Mouse (Mus musculus) layer of hippocampus, adult 11-12 months (tissue): ENCODE measurements around the gene Slc25a47.
A peak's percentile ranks its signal among the peaks of the same experiment; 100 is the strongest.

Experiments used
- DNase-seq: peaks from one replicate; pipeline ENCODE4 v3.0.0; 2022; ENCODE audit warnings: low spot score

The Slc25a47 gene

DNA sequence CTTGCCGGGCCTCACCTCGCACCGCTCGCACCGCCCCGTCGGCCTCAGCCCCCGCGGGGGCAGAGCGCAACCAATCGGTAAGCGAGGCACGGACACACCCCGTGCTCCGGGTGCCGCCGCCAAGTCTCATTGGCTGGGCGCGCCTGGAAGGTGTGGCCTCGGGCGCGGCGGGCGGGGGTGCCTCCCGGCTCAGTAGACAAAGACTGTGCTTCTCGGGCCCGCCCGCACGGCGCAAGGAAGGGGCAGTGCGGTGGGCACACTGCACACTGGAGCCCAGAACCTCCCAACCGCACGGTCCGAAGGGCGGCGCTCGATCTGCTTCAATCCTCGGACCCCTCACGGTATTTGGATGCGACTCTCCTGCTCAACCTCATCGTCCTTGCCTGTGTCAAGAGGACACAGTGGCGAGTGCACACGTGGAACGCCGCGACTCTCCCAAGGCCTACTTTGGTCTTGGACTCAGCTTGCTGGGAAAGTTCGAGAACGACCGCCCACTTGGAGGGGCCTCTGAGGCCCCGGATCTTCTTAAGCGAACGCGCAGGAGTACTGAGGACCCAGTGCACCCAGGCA is at the start of gene Slc25a47, which contains the start of gene Slc25a29:
Gene Slc25a47 (plus strand): TSS at position 207 of the 570 bp plus-strand sequence.
Gene Slc25a29 (minus strand): TSS at position 44 of the 570 bp plus-strand sequence.
- DNase-seq: peak; percentile 97

DNA sequence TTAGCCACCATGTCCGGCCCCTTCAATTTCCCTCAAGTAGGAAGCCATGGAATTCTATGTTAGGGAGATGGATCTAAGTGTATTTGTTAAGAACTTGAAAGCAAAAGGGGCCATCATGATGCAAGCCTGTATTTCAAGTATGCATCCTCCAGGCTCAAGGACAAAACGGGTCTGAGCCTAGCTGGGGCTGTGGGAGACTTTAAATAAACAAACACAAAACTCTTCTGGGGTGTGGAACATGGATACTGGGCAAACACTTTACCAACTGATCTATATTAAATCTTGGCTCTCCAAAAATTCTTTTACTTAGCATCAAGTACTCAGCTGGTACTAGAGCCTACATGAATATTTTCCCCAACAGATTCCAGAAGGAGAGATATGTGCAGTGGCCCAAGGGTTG is 48.5 kb upstream of the Slc25a47 start:
- DNase-seq: no peak

DNA sequence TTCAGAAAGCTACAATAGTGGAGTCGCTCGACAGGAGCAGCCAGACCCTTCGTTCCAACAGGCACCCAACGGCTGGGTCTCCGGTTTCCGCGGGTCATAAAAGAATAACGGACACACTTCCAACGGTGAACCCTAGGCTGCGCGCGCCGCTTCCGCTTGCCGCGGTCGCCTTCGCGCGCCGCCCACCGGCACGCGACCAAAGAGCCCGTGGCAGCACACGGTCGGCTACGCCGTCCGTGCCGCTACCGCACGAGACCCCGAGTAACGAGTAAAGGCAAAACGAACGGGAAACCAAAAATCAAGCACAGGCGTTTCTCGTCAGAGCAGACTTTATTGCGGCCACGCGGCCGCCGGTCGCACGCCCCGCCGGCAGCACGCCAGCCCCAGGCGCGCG is 43.7 kb upstream of the Slc25a47 start:
- peak; percentile 80 for DNase-seq

DNA sequence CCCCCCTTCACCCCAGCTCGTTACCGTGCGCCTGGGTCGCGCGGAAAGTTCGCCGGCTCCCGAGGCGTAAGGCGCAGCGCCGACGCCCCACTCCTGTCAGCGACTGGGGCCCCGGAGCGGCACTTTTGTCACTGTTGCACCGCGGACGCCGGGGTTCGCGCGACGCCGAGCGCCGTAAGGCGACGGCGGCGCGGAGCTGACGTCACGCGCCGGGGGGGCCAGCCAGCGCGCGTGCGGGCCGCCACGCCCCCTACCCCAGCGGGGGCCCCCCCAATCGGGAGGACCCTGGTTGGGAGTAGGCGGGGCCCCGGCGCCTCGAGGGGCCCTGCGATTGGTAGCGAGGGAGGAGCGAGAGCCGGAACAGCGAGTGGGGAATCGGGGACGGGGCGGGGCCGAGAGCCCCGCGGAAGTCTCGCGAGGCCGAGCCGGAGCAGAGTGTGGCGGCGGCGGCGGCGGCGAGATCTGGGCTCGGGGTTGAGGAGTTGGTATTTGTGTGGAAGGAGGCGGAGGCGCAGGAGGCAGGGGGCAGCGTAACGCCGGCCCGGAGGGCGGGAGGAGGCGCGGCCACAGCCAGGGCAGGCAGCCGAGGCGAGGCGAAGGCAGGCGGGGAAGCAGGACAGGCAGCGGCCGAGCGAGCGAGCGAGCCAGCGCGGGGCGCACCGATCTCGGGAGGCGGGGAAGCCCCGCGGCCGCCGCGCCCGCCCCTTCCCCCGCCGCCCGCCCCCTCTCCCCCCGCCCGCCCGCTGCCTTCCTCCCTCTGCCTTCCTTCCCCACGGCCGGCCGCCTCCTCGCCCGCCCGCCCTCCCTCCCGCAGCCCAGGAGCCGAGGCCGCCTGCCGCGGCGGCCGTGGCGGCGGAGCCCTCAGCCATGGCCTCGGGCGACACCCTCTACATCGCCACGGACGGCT is 43.0 kb upstream of the Slc25a47 start, which contains the start of gene Yy1:
Gene Yy1 (plus strand): TSS at position 428 of the 907 bp plus-strand sequence.
- peak; percentile 98 for DNase-seq

GRCm38 (mm10) chr12:108793453-108793941 is 42.3 kb upstream of the Slc25a47 start:
- peak; percentile 55 for DNase-seq

- DNase-seq: peak; percentile 80
Measured at GRCm38 (mm10) chr12:108794078-108794711, 41.7 kb upstream of the Slc25a47 start.

DNA sequence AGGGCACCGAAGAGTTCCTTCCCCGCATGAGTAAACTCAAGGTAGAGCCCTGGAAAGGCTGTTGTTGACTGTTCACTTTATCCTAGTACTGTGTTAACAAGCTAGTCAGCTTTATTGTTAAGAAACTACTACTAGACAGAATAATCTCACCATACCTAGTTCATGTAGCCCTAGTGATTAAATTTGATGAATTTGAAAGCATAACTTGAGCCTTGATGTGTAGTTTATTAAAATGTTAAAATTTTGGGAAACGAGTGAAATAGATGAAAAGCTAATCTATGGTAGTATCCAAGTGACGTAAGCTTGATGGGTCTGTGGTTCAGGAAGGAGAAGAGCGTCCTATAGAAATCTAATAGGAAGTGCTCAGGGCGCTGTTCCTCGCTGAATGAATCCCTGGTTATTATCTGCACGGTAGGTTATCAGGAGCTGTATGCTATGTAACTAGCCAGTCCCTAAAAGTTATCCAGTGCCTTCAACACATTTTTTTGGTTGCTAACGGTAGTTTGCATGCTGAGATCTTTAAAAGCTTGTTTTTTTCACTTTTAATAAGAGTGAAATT is 40.8 kb upstream of the Slc25a47 start:
- DNase-seq: no peak

GRCm38 (mm10) chr12:108801613-108802012 is 34.2 kb upstream of the Slc25a47 start:
- no peak for DNase-seq

DNA sequence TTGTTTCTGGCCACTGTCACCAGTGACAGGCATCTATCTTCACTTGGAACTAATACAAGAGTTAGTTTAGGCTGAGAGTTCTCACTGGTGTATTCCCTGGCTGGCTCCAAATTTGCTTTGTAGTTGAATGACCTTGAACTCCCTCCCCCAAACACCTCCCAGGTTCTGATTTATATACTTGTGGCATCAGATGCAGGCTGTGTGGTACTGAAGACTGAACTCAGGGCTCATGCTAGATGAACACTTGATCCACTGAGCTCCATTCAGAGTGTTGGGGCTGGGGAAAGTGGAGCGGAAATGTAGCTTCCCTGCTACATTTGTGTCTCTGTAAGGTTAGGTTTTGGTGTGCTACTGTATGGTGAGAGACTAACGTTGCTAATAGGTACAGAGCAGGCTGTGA is 31.5 kb upstream of the Slc25a47 start:
- DNase-seq: no peak

DNA sequence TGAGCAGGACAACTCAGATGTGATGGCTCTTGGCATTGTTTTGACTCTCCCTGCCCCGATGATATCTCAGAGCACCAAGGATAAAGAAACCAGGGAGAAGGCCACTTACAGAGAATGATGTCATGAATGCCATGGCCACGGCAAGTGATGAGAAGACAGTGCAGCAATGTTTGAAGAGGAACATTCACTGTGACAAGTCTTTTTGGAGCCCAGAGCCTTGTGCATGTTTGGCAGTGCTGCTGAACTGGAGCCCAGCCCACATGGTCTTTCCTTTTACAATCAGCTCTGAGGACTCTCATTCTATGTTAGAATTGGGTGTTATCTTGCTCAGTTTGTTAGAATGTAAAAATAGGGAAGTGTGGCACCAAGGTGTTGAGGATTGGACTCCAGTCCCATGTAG is 27.4 kb upstream of the Slc25a47 start:
- DNase-seq: no peak

- no peak for DNase-seq
Measured at GRCm38 (mm10) chr12:108809771-108810170, 26.1 kb upstream of the Slc25a47 start.

- DNase-seq: no peak
Measured at GRCm38 (mm10) chr12:108810309-108810708, 25.5 kb upstream of the Slc25a47 start.

GRCm38 (mm10) chr12:108811133-108811532 is 24.7 kb upstream of the Slc25a47 start:
- DNase-seq: peak; percentile 44

- no peak for DNase-seq
Measured at GRCm38 (mm10) chr12:108812463-108812862, 23.4 kb upstream of the Slc25a47 start.

DNA sequence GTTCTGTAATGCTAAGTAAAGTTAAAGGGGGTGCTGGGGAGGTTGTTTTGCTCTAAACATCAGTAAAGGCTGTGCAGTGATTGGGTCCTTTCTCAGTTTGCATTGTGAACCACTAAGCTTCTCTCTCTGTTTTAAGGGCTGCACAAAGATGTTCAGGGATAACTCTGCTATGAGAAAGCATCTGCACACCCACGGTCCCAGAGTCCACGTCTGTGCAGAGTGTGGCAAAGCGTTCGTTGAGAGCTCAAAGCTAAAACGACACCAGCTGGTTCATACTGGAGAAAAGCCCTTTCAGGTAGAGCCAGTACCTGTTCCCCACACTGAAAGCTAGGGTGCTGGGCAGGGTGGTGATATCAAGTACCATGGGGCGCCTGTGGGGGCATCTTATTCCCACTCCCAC is 21.4 kb upstream of the Slc25a47 start:
- no peak for DNase-seq

- no peak for DNase-seq
Measured at GRCm38 (mm10) chr12:108816569-108816968, 19.3 kb upstream of the Slc25a47 start.

DNA sequence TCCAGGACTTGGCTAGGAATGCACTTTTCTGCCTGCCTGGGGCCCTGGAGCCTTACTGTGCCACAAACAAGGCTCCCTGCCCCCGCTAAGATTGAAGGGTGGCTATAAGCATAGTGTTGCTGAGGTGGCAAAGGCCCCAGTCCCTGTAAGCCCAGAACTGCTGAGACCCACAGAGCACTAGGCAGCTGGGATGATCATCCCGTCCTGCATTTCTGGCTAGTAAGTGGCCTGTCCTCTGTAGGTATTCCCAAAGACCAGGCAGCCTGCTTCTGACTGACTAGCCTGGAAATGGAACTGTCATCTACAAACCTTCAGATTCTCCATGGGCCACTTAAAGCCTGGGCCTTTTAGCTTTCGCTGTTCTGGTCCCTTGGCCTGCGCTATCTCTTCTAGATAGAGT is 15.4 kb upstream of the Slc25a47 start:
- DNase-seq: no peak

- DNase-seq: no peak
Measured at GRCm38 (mm10) chr12:108823036-108823435, 12.8 kb upstream of the Slc25a47 start.

DNA sequence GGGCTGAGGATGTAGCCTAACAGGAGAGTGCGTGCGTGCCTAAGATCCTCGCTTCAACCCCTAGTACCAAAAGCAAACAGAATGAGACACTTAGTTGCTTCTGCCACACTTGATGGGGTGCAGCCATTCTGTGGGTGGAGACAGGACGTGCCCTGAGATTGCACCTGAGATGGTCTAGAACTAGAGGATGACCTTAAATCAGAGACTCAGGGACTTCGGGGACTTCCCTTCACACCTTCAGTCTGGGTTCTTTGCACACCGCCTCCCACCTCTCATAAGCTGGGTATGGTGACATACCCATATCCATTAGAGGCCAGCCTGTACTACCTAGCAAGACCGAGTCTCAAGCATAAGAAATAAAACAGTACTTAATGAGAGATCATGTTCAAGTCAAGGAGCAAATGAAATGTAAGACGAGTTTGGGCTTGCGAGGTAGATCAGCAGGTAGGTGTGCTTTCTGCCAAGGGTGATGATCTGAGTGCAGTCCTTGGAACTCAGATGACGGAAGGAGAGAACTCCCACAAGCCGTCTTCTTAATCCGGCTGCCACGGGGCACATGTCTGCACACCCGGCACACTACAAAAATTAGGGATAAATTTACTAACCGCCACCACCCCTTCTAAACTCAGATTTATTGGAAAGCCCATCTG is 11.5 kb upstream of the Slc25a47 start:
- DNase-seq: no peak

DNA sequence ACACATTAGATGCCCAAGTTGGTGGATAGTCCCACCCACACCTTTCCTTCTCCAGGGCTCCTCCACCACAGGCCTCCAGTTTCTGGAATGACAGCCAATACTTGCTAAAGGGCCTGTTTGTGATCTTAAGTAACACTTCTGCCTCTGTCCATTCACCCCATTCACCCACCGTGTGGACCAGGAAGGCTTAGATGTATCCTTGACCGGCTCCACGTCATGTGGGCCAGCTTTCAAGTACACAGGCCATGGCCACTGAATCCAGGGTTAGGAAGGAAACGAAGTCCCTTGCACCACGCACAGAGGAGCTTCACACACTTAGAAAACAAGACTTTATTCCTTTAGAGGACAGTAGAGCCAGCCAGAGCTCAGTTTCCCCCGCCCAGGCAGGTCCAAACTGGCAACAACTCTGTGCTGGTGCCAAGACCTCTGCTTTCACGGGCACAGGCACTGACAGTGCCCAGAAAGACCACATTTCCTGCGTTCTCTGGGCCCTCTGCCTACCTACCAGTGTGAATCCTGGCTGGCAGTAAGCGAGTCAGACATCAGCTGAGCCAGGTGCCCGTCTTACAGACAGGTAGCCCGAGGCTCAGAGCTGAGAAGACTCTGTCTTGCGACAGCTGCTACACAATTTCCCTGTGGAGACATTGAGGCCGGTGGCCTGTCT is 10.2 kb upstream of the Slc25a47 start:
- DNase-seq: no peak

DNA sequence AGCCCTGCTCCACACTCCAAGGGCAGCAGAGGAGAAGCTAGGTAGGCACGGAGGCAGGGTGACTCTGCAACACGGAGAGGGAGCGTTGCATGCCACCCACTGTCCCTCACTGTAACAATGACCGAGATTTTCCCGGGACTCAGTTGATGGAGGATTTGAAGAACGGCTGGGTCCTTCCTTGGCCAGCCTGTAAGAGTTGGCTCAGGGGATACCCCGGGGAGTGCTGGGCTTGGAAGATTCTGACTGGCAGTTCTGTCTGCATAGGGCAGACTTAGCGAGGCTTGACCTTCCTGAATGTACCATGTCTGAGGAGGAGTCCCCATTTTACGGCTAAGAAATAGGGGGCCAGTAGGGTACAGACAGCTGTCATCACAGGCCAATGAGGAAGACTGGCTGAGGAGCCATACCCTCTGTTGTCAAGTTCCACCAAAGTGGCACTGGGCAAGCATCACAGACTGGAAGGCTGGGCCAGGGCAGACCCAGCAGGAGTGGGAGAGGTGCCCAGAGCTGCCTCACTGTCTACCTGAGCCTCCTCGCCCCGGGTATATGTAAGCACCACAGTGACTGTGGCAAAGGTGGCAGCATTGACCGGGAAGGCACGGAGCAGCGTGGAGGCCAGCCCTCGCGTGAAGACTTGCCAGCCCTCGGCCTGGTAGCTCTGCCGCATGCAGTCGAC is 9.4 kb upstream of the Slc25a47 start:
- no peak for DNase-seq
